Mouse (Mus musculus): ENCODE results near the gene Tubg2. TPM values are rescaled to one million over a fixed set of nuclear protein-coding genes. Genes with fewer than 3 reads are reported as not detected.

The Tubg2 gene
- not detected for polyA plus RNA-seq (2014; fragmentation: Illumina TruSeq; extraction: RNeasy Lipid Tissue Mini Kit (QIAGEN cat#74804); ENCODE audit: low replicate concordance)

DNA sequence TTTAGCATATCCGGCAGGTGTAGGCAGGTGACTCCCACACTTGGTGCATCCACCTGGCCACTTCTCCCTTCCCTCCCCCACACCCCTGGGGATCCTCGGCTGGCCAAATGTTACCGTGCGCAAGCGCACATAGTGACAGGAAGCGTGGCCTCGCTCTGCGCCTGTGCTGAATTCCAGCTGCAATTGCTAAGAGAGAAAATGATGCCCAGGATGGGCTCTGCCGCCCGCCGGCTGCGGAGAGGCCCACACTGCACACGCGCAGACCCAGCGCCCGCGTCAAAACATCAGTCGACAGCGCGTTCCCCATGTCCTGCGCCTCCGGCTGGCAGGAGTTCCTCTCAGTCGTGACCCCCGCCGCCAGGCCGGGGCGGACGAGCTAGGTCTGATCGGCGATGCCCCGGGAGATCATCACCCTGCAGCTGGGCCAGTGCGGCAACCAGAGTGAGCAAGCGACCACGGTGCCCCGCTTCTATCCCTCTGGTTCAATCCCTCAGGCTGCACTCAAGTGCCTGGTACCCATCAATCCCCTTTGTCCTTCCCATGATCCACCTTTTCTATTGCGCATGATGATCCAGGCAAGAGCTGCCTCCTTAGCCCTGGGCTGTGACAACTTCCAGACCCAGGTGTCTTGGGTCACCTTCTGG, at the start of gene Tubg2:
Gene Tubg2 (plus strand): TSS at position 180 of the 644 bp plus-strand sequence.

DNA sequence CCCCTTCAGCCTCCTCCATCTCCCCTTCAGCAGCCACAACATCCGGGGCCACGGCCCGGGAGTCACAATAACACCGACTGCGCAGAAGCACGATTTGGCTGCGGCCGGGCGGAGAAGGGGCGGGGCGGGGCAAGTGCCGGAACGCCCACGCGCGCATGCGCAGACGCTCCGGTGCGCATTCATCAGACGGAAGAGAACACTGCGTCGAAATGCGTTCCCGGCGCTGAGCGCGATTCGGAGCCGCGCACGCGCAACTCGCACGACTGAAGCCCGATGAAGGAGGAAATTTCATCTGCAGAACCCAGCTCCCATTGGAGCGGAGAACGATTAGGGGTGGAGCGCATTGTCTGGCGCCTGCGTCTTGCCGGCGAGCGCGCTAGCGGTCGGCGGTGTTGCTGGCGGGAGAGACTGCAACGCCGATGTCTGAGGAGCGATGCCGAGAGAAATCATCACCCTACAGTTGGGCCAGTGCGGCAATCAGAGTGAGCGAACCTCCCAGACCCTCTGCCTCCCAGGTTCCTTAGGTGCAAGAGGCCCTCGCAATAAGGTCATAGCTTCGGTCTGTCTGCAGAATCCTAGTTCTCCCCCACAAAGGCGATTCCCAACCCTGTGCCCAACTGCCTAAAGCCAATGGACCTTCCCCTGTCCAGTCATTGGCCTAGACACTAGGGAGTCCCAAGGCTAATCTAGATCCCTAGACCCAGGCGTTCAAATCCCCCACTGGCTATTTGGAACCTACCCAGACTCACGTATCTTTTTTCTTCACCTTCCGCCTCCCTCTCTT, 35.8 kb upstream of the Tubg2 start, which contains the start of the genes Retreg3 and Tubg1:
Gene Retreg3 (minus strand): TSS at position 133 of the 784 bp plus-strand sequence.
Gene Tubg1 (plus strand): TSS at position 178 of the 784 bp plus-strand sequence.

DNA sequence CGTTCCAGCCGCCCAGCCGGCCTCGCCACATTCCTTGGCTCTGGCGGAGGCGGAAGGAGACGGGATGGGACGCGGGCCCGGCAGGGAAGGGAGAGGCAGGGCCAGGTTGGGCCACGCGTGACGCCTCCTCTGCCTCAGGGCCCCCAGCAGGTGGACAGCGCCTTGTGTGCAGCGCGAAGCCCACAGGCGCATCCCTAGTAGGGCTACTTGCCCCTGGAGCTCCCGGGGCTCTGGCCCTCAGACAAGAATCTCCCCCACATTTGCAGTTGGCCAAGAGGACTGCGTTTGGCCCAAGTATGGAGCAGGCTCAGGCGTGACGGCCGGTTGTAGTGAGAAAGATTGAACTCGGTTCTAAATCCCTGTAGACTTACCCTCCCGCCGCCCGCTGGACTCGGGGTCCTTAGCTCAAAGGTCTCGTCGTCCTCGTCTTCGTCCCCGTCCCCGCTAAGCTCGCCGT, 14.7 kb downstream of the Tubg2 start, which contains the start of gene Cntnap1:
Gene Cntnap1 (plus strand): TSS at position 170 of the 457 bp plus-strand sequence.

DNA sequence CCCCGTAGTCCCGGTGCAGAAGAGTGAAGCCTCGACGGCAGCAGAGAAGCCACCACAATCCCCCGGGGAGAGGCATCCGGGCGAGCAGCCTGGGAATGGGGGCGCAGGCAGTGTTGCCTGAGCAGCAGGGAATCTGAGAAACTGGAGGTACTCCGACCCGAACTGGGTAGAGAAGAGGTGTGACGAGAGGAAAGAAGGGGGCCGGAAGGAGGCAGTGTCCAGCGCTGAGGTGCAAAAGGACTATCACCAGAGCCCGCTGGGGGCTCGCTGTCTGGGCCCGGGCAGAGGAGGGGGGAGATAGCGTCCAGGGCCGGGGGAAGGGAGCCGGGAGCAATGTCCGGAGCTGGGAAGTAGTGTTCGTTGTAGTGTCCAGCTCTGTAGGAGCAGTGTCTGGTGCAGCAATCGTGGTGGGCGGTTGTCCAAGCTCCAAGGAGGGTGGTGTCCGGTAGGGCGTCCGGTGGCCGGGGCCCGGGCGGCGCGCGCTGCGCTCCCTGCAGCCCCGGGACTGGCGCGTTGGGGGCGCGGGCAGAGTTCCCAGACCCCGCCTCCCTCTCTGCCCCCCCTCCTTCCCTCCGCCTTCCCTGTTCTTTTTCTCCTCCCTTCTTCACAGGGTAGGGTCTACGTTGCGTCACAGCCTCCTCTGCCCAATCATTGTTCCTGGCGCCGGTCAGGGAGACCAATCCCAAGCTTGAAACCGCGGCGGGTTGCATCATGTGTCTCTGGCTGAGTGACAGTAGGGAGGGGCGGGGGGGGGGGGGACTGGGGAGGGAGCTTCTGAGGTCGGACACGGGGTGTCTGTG, 15.3 kb downstream of the Tubg2 start, which contains the start of gene Plekhh3:
Gene Plekhh3 (minus strand): TSS at position 541 of the 800 bp plus-strand sequence.

DNA sequence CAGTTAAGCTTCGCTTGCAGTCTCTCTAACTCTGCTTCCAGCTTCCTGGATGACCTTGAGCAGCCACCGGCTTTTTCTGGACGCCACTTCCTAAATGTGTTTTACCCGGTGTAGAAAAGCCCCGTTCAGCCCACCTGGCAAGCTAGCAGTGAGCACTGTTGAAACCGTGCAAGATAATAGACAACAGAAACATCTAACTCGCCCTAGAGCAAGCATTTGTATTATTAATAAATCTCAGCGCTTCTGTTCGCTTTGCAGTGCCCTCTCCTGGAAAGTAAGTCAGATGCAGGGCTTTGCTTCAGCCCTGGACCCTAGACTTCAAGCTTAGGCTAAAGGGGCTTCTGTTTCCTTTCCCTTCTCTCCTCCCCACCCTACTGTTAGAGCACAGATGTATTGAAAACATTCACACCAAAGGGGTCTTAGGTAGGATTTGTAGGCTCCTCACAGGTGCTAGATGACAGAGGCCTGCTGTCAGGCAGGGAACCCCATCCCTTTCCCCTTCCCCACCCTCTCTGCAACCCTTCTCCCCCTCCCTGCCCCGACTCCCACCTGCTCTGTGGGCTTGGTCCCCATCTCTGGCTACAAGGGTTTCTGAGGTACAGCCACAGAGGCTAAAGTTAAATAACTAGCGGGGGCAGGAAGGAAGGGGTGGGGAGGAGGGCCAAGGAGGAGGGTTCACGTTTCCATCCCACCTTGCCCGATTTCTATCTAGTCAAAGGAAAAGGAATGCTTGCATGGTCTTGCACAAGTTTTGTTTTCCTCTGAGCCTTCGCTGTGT, 19.3 kb downstream of the Tubg2 start, which contains the start of gene Ccr10:
Gene Ccr10 (minus strand): TSS at position 593 of the 778 bp plus-strand sequence.

Other genes starting within 250 kb of the Tubg2 start
- gene Stat3, start 216.4 kb upstream of the Tubg2 start, polyA plus RNA-seq (2014; fragmentation: Illumina TruSeq; extraction: RNeasy Lipid Tissue Mini Kit (QIAGEN cat#74804); ENCODE audit: low replicate concordance) = 18.7 TPM
- gene Cavin1, start 185.0 kb upstream of the Tubg2 start, polyA plus RNA-seq (2014; fragmentation: Illumina TruSeq; extraction: RNeasy Lipid Tissue Mini Kit (QIAGEN cat#74804); ENCODE audit: low replicate concordance) = 15.7 TPM
- 68.7 TPM for gene Atp6v0a1, start 146.5 kb upstream of the Tubg2 start, polyA plus RNA-seq (2014; fragmentation: Illumina TruSeq; extraction: RNeasy Lipid Tissue Mini Kit (QIAGEN cat#74804); ENCODE audit: low replicate concordance)
- gene Naglu, start 85.9 kb upstream of the Tubg2 start, polyA plus RNA-seq (2014; fragmentation: Illumina TruSeq; extraction: RNeasy Lipid Tissue Mini Kit (QIAGEN cat#74804); ENCODE audit: low replicate concordance) = not detected
- not detected for gene Hsd17b1, start 77.5 kb upstream of the Tubg2 start, polyA plus RNA-seq (2014; fragmentation: Illumina TruSeq; extraction: RNeasy Lipid Tissue Mini Kit (QIAGEN cat#74804); ENCODE audit: low replicate concordance)
- 0.59 TPM for gene Coasy, start 73.3 kb upstream of the Tubg2 start, polyA plus RNA-seq (2014; fragmentation: Illumina TruSeq; extraction: RNeasy Lipid Tissue Mini Kit (QIAGEN cat#74804); ENCODE audit: low replicate concordance)
- gene Mlx, start 68.6 kb upstream of the Tubg2 start, polyA plus RNA-seq (2014; fragmentation: Illumina TruSeq; extraction: RNeasy Lipid Tissue Mini Kit (QIAGEN cat#74804); ENCODE audit: low replicate concordance) = 98.3 TPM
- 0.52 TPM for gene Psmc3ip, start 60.5 kb upstream of the Tubg2 start, polyA plus RNA-seq (2014; fragmentation: Illumina TruSeq; extraction: RNeasy Lipid Tissue Mini Kit (QIAGEN cat#74804); ENCODE audit: low replicate concordance)
- gene Retreg3, start 36.0 kb upstream of the Tubg2 start, polyA plus RNA-seq (2014; fragmentation: Illumina TruSeq; extraction: RNeasy Lipid Tissue Mini Kit (QIAGEN cat#74804); ENCODE audit: low replicate concordance) = 33.3 TPM
- 0.82 TPM for gene Tubg1, start 36.0 kb upstream of the Tubg2 start, polyA plus RNA-seq (2014; fragmentation: Illumina TruSeq; extraction: RNeasy Lipid Tissue Mini Kit (QIAGEN cat#74804); ENCODE audit: low replicate concordance)
- 0.22 TPM for gene Cntnap1, start 14.6 kb downstream of the Tubg2 start, polyA plus RNA-seq (2014; fragmentation: Illumina TruSeq; extraction: RNeasy Lipid Tissue Mini Kit (QIAGEN cat#74804); ENCODE audit: low replicate concordance)
- 0.52 TPM for gene Plekhh3, start 15.4 kb downstream of the Tubg2 start, polyA plus RNA-seq (2014; fragmentation: Illumina TruSeq; extraction: RNeasy Lipid Tissue Mini Kit (QIAGEN cat#74804); ENCODE audit: low replicate concordance)
- gene Ccr10, start 19.5 kb downstream of the Tubg2 start, polyA plus RNA-seq (2014; fragmentation: Illumina TruSeq; extraction: RNeasy Lipid Tissue Mini Kit (QIAGEN cat#74804); ENCODE audit: low replicate concordance) = not detected
- gene Ezh1, start 70.6 kb downstream of the Tubg2 start, polyA plus RNA-seq (2014; fragmentation: Illumina TruSeq; extraction: RNeasy Lipid Tissue Mini Kit (QIAGEN cat#74804); ENCODE audit: low replicate concordance) = 22.1 TPM
- gene Ramp2, start 90.1 kb downstream of the Tubg2 start, polyA plus RNA-seq (2014; fragmentation: Illumina TruSeq; extraction: RNeasy Lipid Tissue Mini Kit (QIAGEN cat#74804); ENCODE audit: low replicate concordance) = 1.6 TPM
- 73.6 TPM for gene Vps25, start 97.8 kb downstream of the Tubg2 start, polyA plus RNA-seq (2014; fragmentation: Illumina TruSeq; extraction: RNeasy Lipid Tissue Mini Kit (QIAGEN cat#74804); ENCODE audit: low replicate concordance)
- gene Wnk4, start 104.7 kb downstream of the Tubg2 start, polyA plus RNA-seq (2014; fragmentation: Illumina TruSeq; extraction: RNeasy Lipid Tissue Mini Kit (QIAGEN cat#74804); ENCODE audit: low replicate concordance) = not detected
- 2.6 TPM for gene Cntd1, start 123.1 kb downstream of the Tubg2 start, polyA plus RNA-seq (2014; fragmentation: Illumina TruSeq; extraction: RNeasy Lipid Tissue Mini Kit (QIAGEN cat#74804); ENCODE audit: low replicate concordance)
- gene Coa3, start 123.2 kb downstream of the Tubg2 start, polyA plus RNA-seq (2014; fragmentation: Illumina TruSeq; extraction: RNeasy Lipid Tissue Mini Kit (QIAGEN cat#74804); ENCODE audit: low replicate concordance) = 4.3 TPM
- 158 TPM for gene Becn1, start 146.4 kb downstream of the Tubg2 start, polyA plus RNA-seq (2014; fragmentation: Illumina TruSeq; extraction: RNeasy Lipid Tissue Mini Kit (QIAGEN cat#74804); ENCODE audit: low replicate concordance)
- 194 TPM for gene Psme3, start 160.3 kb downstream of the Tubg2 start, polyA plus RNA-seq (2014; fragmentation: Illumina TruSeq; extraction: RNeasy Lipid Tissue Mini Kit (QIAGEN cat#74804); ENCODE audit: low replicate concordance)
- 0.59 TPM for gene Aoc2, start 169.2 kb downstream of the Tubg2 start, polyA plus RNA-seq (2014; fragmentation: Illumina TruSeq; extraction: RNeasy Lipid Tissue Mini Kit (QIAGEN cat#74804); ENCODE audit: low replicate concordance)
- 8.7 TPM for gene Aoc3, start 174.7 kb downstream of the Tubg2 start, polyA plus RNA-seq (2014; fragmentation: Illumina TruSeq; extraction: RNeasy Lipid Tissue Mini Kit (QIAGEN cat#74804); ENCODE audit: low replicate concordance)
- 126 TPM for gene G6pc, start 211.7 kb downstream of the Tubg2 start, polyA plus RNA-seq (2014; fragmentation: Illumina TruSeq; extraction: RNeasy Lipid Tissue Mini Kit (QIAGEN cat#74804); ENCODE audit: low replicate concordance)

Data from small intestine, adult 10 weeks (tissue).